Mouse (Mus musculus) megakaryocyte, embryonic 14.5 days (primary cell): ENCODE data around the gene Tubg1.
"Not testable (repeated sequence)": the region's sequence is repeated elsewhere in the genome, so short reads cannot be mapped to it uniquely, and the experiment has no call there.

ENCODE experiments used
- FLI1 ChIP-seq: IDR thresholded peaks from 2 replicates; pipeline ENCODE4 v1.6.1; 2012; ENCODE audit warnings: low read length, inconsistent platforms, mixed read lengths
- GATA1 ChIP-seq: IDR thresholded peaks from 3 replicates; pipeline ENCODE4 v1.6.1; 2012; ENCODE audit warnings: mixed read lengths, low read length, inconsistent platforms, borderline replicate concordance

DNA sequence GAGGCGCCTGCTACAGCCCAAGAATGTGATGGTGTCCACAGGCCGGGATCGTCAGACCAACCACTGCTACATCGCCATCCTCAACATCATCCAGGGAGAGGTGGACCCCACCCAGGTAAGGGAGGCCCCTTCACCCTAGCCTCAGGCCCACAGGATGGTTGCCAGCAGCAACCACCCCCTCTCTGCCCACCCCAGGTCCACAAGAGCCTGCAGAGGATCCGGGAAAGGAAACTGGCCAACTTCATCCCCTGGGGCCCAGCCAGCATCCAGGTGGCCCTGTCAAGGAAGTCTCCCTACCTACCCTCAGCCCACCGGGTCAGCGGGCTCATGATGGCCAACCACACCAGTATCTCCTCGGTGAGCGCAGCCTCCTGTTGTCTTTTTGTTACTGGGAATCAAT lies 5.3 kb downstream of the Tubg1 start:
- TF ChIP-seq GATA1, FLI1: not testable (repeated sequence)
